Mouse (Mus musculus) intestine, embryonic 15.5 days (tissue): ENCODE measurements at regions not wholly inside any gene's neighbourhood (a gene's known extent, or its start where the extent isn't known, plus 50 kb on each side); places are given as distances from the start of the nearest gene placed in this dataset.

ENCODE experiments used
- ATAC-seq: fragments of 200-750 bp; cut with Nextera tagmentation; 2 replicates; pipeline ENCODE4 v1.8.0; 2017; ENCODE audit warnings: moderate TSS enrichment, moderate library complexity
- H3K27ac ChIP-seq: fragments of 300-500 bp; sonication (generic); 2 replicates; pipeline ENCODE4 v1.5.1; 2015; ENCODE audit warnings: mild to moderate bottlenecking, inconsistent platforms
- H3K27me3 ChIP-seq: fragments of 300-500 bp; sonication (generic); replicated peaks from 2 replicates; pipeline ENCODE4 v1.6.1; 2015; ENCODE audit warnings: inconsistent platforms
- H3K36me3 ChIP-seq: fragments of 300-500 bp; sonication (generic); 2 replicates; pipeline ENCODE4 v1.6.1; 2015; ENCODE audit warnings: inconsistent platforms
- H3K4me1 ChIP-seq: fragments of 300-500 bp; sonication (generic); replicated peaks from 2 replicates; pipeline ENCODE4 v1.6.1; 2015; ENCODE audit warnings: inconsistent platforms
- H3K4me2 ChIP-seq: fragments of 300-500 bp; sonication (generic); replicated peaks from 2 replicates; pipeline ENCODE4 v1.6.1; 2015; ENCODE audit warnings: mild to moderate bottlenecking, inconsistent platforms
- H3K4me3 ChIP-seq: fragments of 300-500 bp; sonication (generic); replicated peaks from 2 replicates; pipeline ENCODE4 v1.5.1; 2015; ENCODE audit warnings: inconsistent platforms
- H3K9ac ChIP-seq: fragments of 300-500 bp; sonication (generic); 2 replicates; pipeline ENCODE4 v1.6.1; 2015; ENCODE audit warnings: inconsistent platforms
- H3K9me3 ChIP-seq: fragments of 300-500 bp; sonication (generic); 2 replicates; pipeline ENCODE4 v1.6.1; 2016; ENCODE audit warnings: inconsistent platforms
- WGBS: fragments of 180-500 bp; shearing (Covaris S2); methylation state at CpG from one replicate; pipeline ENCODE4 v1.1.7; 2015; 5-methylcytosine and 5-hydroxymethylcytosine counted together

DNA sequence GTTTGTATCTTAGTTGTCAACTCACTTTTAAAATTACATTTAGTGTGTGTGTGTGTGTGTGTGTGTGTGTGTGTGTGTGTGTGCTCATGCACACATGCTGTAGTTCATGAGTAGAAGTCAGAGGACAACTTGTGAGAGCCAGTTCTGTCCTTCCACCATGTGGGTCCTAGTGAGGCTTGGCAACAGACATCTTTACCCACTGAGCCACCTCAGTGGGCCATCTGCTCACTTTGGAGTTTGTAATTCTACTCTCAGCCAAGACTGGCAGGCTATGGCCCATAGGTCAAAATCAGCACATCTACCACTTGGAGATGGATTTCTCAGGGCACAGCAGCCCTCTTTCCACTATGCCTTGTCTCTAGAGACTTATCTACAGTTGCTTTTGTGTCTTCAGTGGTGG is 388.3 kb upstream of the Kif2a start:
- Histone ChIP-seq H3K27ac (no peak overlapping the region), H3K9me3 (no peaks in the 10 kb centered on the region), H3K36me3 (no peaks in the 10 kb centered on the region), H3K4me1 (no peaks in the 10 kb centered on the region), H3K4me2 (no peak overlapping the region), H3K27me3 (no peaks in the 10 kb centered on the region), H3K4me3 (no peak overlapping the region), H3K9ac (no peak overlapping the region)
- ATAC-seq, result no peak

DNA sequence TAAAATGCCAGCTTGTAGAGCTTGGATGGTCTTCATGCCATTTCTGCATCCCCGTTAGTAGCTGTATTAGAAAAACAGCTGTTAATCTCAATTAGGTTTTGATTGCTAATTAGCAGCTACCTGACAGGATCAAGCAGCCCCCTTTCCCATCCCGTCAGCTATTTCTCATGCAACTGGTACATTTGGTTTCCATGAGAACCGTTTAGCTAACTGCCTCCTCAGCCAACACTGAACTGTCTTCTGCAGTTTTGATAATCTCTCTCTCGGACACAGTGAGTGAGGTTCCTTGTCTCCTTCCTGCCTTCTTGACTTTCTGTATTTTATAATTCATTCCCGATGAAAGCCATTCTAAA is 385.7 kb upstream of the Kif2a start:
- WGBS, result 65% methylated on average over 5 of the region's 5 CpGs

DNA sequence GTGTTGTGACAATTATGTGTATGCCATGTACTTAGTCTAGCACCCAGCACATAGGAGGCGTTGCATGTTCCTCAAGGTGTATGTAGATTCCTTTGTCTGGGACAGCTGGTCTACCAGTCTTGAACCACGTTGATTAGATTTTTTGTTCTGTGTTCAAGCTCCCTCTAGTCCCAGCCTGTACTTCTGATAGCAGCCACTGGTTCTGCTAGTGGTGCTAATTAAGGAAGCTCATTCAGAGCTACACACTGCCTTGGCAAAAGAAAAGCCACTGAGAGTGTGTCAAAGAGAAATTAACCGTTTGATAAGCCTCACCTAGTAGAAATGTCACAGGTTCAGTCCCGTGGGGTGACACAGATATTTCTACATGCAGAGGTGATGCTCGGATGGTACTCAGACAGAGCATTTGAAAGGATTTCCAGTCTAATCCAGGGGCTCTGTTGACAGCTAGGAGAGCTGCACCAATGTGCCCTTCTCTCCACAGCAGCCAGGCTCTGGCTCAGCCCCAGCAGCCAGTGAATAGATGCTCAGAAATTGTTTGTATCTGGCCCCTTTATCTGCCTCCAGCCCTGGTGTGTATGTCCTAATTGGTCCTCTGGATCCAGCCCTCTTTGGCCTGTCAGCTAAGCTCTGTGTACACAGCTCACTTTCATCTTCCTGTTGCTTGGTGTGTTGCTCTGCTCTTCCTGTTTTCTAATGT is 385.2 kb upstream of the Kif2a start:
- H3K9ac ChIP-seq, result no peak overlapping the region
- H3K27me3 ChIP-seq, result no peaks in the 10 kb centered on the region
- no peak overlapping the region for H3K4me3 ChIP-seq
- H3K9me3 ChIP-seq, result no peaks in the 10 kb centered on the region
- H3K4me2 ChIP-seq, result no peak overlapping the region
- no peaks in the 10 kb centered on the region for H3K36me3 ChIP-seq
- H3K27ac ChIP-seq, result no peak overlapping the region
- WGBS, result 81% methylated on average over 5 of the region's 5 CpGs
- H3K4me1 ChIP-seq, result no peaks in the 10 kb centered on the region
- no peak for ATAC-seq

More for the DNA sequence above, 385.7 kb upstream of the Kif2a start:
- no peaks in the 10 kb centered on the region for H3K9me3 ChIP-seq
- no peak overlapping the region for H3K27ac ChIP-seq
- H3K27me3 ChIP-seq, result no peaks in the 10 kb centered on the region
- H3K4me2 ChIP-seq, result no peak overlapping the region
- ATAC-seq, result no peak
- no peak overlapping the region for H3K4me3 ChIP-seq
- no peaks in the 10 kb centered on the region for H3K4me1 ChIP-seq
- no peak overlapping the region for H3K9ac ChIP-seq
- H3K36me3 ChIP-seq, result no peaks in the 10 kb centered on the region

DNA sequence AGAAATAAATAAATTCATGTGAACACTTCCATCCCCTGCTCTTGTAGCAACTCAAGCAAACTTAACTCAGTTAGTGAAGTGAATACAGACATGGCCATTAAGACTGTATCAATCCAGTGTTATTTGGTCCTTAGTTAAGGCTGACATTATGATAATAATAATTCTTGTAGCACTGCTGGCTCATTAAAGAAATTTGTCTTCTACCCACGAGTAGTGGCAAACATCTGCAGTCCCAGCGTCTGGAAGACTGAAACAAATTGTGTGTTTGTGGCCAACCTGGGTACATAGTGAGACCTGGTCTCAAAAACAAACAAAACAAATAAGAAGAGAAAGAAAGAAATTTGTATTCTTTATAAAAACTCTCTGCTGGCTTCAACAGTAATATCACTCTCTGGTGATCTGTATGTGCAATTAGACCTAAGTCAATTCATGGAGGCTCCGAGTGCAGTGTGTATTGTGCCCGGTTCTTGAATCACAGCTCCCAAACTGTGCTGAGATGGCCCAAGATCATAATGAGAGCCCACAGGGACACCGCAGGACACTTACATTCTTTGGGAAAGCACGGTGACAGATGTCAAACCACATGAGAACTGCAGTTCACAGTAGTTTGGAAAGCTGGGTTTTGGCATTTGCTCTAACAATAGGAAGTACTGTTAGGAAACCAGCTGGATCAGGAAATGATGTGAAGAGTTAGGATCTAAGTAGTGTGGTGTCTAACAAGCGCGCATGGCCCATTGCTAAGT is 376.9 kb upstream of the Kif2a start:
- Histone ChIP-seq H3K9me3 (no peaks in the 10 kb centered on the region), H3K27ac (no peak overlapping the region), H3K9ac (no peak overlapping the region), H3K4me1 (no peaks in the 10 kb centered on the region), H3K4me2 (no peak overlapping the region), H3K4me3 (no peak overlapping the region), H3K36me3 (no peaks in the 10 kb centered on the region), H3K27me3 (no peaks in the 10 kb centered on the region)
- 73% methylated on average over 8 of the region's 8 CpGs for WGBS
- no peak for ATAC-seq

DNA sequence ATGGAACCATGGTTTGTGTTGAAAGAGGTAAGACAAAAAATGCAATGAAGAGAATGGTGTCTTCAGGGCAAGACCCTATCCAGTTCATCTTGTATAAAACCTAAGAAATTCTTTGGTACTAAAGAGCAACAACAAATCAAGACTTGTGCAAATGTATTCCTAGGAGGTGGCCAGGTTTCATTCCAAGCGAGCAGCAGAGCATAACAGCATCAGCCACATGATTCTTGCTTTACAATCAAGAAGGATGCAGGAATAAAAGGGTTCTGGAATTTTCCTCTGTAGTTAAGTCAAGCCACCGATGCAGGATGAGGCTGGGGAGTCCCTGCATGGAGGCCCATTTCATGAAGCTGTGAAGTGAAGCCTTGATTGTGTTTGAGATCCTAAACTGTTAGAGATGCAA is 374.1 kb upstream of the Kif2a start:
- H3K4me3 ChIP-seq, result no peak overlapping the region
- H3K9me3 ChIP-seq, result no peaks in the 10 kb centered on the region
- no peaks in the 10 kb centered on the region for H3K27me3 ChIP-seq
- no peak overlapping the region for H3K27ac ChIP-seq
- no peaks in the 10 kb centered on the region for H3K36me3 ChIP-seq
- 91% methylated on average over 2 of the region's 2 CpGs for WGBS
- ATAC-seq, result no peak
- no peaks in the 10 kb centered on the region for H3K4me1 ChIP-seq
- H3K9ac ChIP-seq, result no peak overlapping the region
- no peak overlapping the region for H3K4me2 ChIP-seq

DNA sequence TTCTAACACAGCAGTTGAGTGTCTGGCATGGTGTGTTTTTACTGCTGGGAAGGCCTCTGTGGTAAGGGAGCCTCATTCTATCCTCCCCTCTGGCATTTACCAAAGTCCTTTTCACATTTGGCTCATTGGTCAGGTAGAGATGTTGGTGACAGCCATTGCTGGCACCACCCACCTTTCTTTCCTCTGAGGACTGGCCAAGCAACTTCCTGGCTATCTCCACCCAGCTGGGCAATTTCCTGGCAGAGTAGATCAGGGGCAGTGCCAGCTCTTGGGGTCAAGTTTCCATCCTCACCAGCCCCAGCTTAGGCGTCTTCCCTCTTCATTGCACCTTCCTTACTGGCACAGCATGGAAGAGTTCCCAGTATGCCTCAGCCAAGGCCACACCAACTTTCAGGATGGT is 372.5 kb upstream of the Kif2a start:
- 75% methylated on average over 1 of the region's 1 CpGs for WGBS
- H3K4me2 ChIP-seq, result no peak overlapping the region
- H3K4me3 ChIP-seq, result no peak overlapping the region
- H3K9ac ChIP-seq, result no peak overlapping the region
- no peaks in the 10 kb centered on the region for H3K4me1 ChIP-seq
- no peaks in the 10 kb centered on the region for H3K36me3 ChIP-seq
- no peaks in the 10 kb centered on the region for H3K9me3 ChIP-seq
- no peak overlapping the region for H3K27ac ChIP-seq
- H3K27me3 ChIP-seq, result no peaks in the 10 kb centered on the region
- ATAC-seq, result no peak

DNA sequence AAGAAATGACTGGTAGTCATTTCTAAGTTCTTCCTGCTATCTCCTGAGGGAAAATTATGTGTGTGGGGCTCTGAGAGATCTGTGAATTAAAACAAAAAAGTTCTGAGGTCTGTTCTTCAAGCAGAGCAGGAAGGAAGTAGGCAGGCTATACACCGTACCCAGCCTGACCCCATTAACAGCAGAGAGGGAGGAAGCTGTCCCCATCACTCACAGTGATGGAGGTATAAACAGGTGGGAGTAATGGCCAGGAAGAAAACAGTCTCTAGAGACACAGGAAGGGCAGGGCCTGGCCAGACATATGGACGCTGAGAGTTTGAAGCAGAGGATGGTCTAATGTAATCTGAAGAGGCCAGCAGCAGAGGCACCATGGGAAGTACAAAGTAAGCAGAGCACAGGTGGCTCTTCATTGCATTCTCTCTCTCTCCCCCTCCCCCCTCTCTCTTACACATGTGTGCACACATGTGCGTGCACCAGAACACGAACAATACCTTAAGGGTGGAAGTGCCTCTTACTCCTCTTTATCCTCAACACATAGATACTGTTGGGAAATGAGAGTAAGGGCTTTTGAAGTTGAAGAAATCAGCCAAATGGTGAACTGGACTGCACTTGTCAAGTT is 367.7 kb upstream of the Kif2a start:
- no peak overlapping the region for H3K4me2 ChIP-seq
- no peak overlapping the region for H3K27ac ChIP-seq
- 59% methylated on average over 4 of the region's 4 CpGs for WGBS
- no peaks in the 10 kb centered on the region for H3K4me1 ChIP-seq
- H3K9ac ChIP-seq, result no peak overlapping the region
- H3K27me3 ChIP-seq, result no peaks in the 10 kb centered on the region
- H3K9me3 ChIP-seq, result no peaks in the 10 kb centered on the region
- ATAC-seq, result no peak
- no peaks in the 10 kb centered on the region for H3K36me3 ChIP-seq
- no peak overlapping the region for H3K4me3 ChIP-seq

DNA sequence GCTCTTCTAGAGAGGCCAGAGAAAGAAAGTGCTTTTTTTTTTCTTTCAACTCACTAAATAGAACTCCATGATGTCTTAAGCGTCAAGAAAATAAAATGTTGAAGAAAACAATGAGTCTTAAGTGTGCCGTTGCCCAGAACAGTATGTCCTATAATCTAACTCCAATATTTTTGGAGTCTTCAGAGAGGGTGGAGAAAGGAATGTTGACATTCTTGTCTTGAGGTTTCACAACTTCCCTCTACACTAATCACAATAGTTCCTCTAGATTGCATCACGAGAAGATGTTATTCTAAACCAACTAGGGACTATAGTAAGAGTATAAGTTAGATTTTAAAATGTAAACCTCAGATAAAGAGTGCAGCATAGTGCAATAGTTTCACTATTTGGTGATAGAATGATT is 367.1 kb upstream of the Kif2a start:
- WGBS, result 71% methylated on average over 3 of the region's 3 CpGs
- no peak overlapping the region for H3K27ac ChIP-seq
- no peaks in the 10 kb centered on the region for H3K36me3 ChIP-seq
- H3K4me1 ChIP-seq, result no peaks in the 10 kb centered on the region
- H3K4me2 ChIP-seq, result no peak overlapping the region
- no peaks in the 10 kb centered on the region for H3K27me3 ChIP-seq
- H3K9me3 ChIP-seq, result no peaks in the 10 kb centered on the region
- H3K4me3 ChIP-seq, result no peak overlapping the region
- ATAC-seq, result no peak
- no peak overlapping the region for H3K9ac ChIP-seq

DNA sequence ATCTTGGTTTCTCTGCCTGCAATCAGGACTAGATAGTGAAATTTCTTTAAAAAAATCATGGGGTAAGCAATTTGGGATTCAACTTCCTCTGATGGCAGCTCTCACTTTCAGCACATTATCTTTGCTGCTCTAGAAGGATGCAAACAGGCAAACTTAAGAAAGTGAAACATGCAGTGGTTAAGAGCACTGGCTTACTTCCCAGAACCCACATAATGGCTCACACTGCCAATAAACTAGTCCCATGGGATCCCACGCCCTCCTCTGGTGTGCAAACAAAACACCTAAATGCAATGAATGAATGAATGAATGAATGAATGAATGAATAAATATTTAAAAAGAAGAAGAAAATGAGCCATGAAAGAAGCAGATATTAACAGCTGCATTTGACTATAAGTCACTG is 356.1 kb upstream of the Kif2a start:
- Histone ChIP-seq H3K9ac (no peak overlapping the region), H3K4me3 (no peak overlapping the region), H3K9me3 (no peaks in the 10 kb centered on the region), H3K36me3 (no peaks in the 10 kb centered on the region), H3K4me2 (no peak overlapping the region), H3K27me3 (no peaks in the 10 kb centered on the region), H3K27ac (no peak overlapping the region), H3K4me1 (no peaks in the 10 kb centered on the region)
- whole genome bisulfite sequencing, result 73% methylated on average over 1 of the region's 1 CpGs
- no peak for ATAC-seq

DNA sequence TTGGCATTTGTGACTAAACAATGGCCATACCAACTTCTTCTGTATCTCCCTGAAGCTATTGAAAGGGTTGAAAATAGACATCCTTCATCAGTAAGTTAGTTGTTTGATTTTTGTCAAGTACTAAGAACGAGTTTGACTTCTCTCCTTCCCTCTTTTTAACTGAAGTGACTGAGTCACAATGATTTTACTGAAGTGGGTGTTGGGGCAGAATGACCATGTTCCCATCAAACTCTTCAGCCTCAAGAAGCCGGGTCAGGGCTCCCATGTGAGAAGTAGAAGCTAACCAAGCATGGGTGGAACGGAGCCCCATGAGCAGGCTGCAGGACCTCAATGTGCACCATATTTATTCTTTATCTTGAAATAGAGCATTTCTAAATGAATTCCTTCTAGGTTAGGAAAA is 350.7 kb upstream of the Kif2a start:
- WGBS, result 87% methylated on average over 3 of the region's 3 CpGs
- H3K27ac ChIP-seq, result no peak overlapping the region
- H3K27me3 ChIP-seq, result no peaks in the 10 kb centered on the region
- no peak overlapping the region for H3K4me3 ChIP-seq
- no peaks in the 10 kb centered on the region for H3K36me3 ChIP-seq
- H3K9me3 ChIP-seq, result no peaks in the 10 kb centered on the region
- no peak for ATAC-seq
- H3K9ac ChIP-seq, result no peak overlapping the region
- no peak overlapping the region for H3K4me2 ChIP-seq
- no peaks in the 10 kb centered on the region for H3K4me1 ChIP-seq

DNA sequence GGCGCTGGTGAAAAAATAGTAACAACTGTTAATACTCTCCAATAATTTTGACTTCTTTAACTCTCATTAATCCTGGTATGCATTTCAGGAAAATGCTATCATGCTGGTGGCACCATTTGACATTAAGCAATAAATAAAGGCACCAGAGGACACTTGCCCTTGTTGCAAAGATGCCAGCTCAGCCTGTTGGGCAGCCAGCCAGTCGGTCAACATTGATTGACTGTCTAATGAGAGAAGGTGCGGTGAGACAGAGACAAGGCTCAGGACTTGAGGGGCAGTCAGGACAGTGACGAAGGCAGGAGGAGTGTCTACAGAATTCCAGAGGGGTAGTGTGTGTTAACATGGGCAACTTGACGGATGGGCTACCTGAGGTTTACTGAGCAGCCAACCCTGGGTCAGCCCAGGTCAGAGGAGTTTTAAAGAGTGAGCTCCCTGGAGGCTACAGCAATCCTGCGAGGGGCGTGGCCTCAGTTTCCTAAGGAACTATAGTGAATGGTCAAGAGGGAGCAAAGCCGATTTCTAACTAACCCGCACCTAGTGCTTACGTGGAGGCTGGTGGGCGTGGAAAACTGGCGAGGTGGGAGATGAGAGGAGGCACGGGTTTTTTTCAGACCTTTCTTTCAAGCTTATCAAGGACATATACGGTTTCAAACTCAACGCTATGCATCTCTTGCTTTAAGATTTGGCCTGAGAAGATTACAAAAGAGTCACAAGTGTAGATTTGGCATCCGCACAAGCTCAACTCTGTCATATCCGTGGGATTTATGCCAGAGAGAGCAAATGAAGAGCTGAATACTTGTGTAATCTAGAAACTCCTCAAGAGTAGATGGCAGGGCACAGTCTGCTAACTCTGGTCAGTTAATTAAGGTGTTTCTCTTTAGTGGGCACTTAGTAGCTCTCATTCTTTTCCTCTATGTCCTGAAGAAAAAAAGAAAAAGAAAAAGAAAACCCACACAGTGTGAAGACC is 350.0 kb upstream of the Kif2a start:
- Histone ChIP-seq H3K36me3 (no peaks in the 10 kb centered on the region), H3K9ac (no peak overlapping the region), H3K27ac (no peak overlapping the region), H3K4me2 (peak overlapping the region; percentile 24), H3K4me3 (no peak overlapping the region), H3K9me3 (no peaks in the 10 kb centered on the region), H3K4me1 (no peaks in the 10 kb centered on the region), H3K27me3 (no peaks in the 10 kb centered on the region)
- WGBS, result 38% methylated on average over 17 of the region's 17 CpGs
- ATAC-seq, result no peak

DNA sequence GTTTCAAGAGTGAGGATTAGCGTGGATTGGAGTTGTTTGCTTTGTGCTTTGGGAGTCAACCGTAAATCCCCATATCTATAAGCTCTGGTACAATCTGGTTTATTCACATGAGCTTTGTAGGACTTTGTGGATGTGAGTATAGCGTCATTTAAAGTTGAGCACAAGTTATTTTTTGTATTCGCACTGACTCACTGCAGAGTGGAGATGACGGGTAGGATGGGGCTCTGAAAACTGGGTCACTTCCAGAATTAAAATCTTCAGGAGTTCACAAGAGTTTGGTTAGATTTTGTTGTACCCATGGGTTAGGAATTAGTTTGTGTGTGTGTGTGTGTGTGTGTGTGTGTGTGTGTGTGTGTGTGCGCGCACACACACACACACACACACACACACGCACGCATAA is 345.7 kb upstream of the Kif2a start:
- H3K9me3 ChIP-seq, result no peaks in the 10 kb centered on the region
- H3K4me3 ChIP-seq, result no peak overlapping the region
- H3K4me1 ChIP-seq, result no peaks in the 10 kb centered on the region
- no peaks in the 10 kb centered on the region for H3K27me3 ChIP-seq
- no peaks in the 10 kb centered on the region for H3K36me3 ChIP-seq
- WGBS, result 88% methylated on average over 9 of the region's 9 CpGs
- H3K4me2 ChIP-seq, result no peak overlapping the region
- H3K9ac ChIP-seq, result no peak overlapping the region
- no peak overlapping the region for H3K27ac ChIP-seq
- no peak for ATAC-seq
